Mouse (Mus musculus): Measurements from ENCODE around the gene Slc41a3.

The Slc41a3 gene

GRCm38 (mm10) chr6:90604533-90605297 is at the start of gene Slc41a3:
Gene Slc41a3 (plus strand): TSS chr6:90604725.
- peak; percentile 96 to 99 for DNase-seq (ENCODE audit: inconsistent age in 2 of 2, low spot score in 1 of 2)

GRCm38 (mm10) chr6:90556534-90557058 is 47.9 kb upstream of the Slc41a3 start:
- peak in 1 of 2 experiments; percentile 74 for DNase-seq (ENCODE audit: inconsistent age in 2 of 2, low spot score in 1 of 2)

- no peak for DNase-seq (ENCODE audit: inconsistent age in 2 of 2, low spot score in 1 of 2)
Measured at GRCm38 (mm10) chr6:90557077-90557476, 47.4 kb upstream of the Slc41a3 start.

GRCm38 (mm10) chr6:90557829-90558693 is 46.5 kb upstream of the Slc41a3 start:
- no peak for DNase-seq (ENCODE audit: inconsistent age in 2 of 2, low spot score in 1 of 2)

GRCm38 (mm10) chr6:90560390-90561058 is 44.0 kb upstream of the Slc41a3 start:
- DNase-seq (ENCODE audit: inconsistent age in 2 of 2, low spot score in 1 of 2) = no peak

GRCm38 (mm10) chr6:90561234-90561781 is 43.2 kb upstream of the Slc41a3 start:
- peak in 1 of 2 experiments; percentile 68 for DNase-seq (ENCODE audit: inconsistent age in 2 of 2, low spot score in 1 of 2)

- peak; percentile 66 to 71 for DNase-seq (ENCODE audit: inconsistent age in 2 of 2, low spot score in 1 of 2)
Measured at GRCm38 (mm10) chr6:90564240-90564639, 40.3 kb upstream of the Slc41a3 start.

GRCm38 (mm10) chr6:90565357-90566215 is 38.9 kb upstream of the Slc41a3 start:
- peak; percentile 84 to 93 for DNase-seq (ENCODE audit: inconsistent age in 2 of 2, low spot score in 1 of 2)

GRCm38 (mm10) chr6:90567486-90567885 is 37.0 kb upstream of the Slc41a3 start:
- peak; percentile 87 to 93 for DNase-seq (ENCODE audit: inconsistent age in 2 of 2, low spot score in 1 of 2)

- DNase-seq (ENCODE audit: inconsistent age in 2 of 2, low spot score in 1 of 2) = no peak
Measured at GRCm38 (mm10) chr6:90567928-90568327, 36.6 kb upstream of the Slc41a3 start.

- no peak for DNase-seq (ENCODE audit: inconsistent age in 2 of 2, low spot score in 1 of 2)
Measured at GRCm38 (mm10) chr6:90568721-90569120, 35.8 kb upstream of the Slc41a3 start.

- no peak for DNase-seq (ENCODE audit: inconsistent age in 2 of 2, low spot score in 1 of 2)
Measured at GRCm38 (mm10) chr6:90569736-90570383, 34.7 kb upstream of the Slc41a3 start.

GRCm38 (mm10) chr6:90570392-90570791 is 34.1 kb upstream of the Slc41a3 start:
- DNase-seq (ENCODE audit: inconsistent age in 2 of 2, low spot score in 1 of 2) = no peak

- peak; percentile 82 to 94 for DNase-seq (ENCODE audit: inconsistent age in 2 of 2, low spot score in 1 of 2)
Measured at GRCm38 (mm10) chr6:90575261-90575715, 29.2 kb upstream of the Slc41a3 start.

- peak in 1 of 2 experiments; percentile 19 for DNase-seq (ENCODE audit: inconsistent age in 2 of 2, low spot score in 1 of 2)
Measured at GRCm38 (mm10) chr6:90578174-90578573, 26.4 kb upstream of the Slc41a3 start.

GRCm38 (mm10) chr6:90582331-90582730 is 22.2 kb upstream of the Slc41a3 start:
- peak; percentile 62 to 74 for DNase-seq (ENCODE audit: inconsistent age in 2 of 2, low spot score in 1 of 2)

- no peak for DNase-seq (ENCODE audit: inconsistent age in 2 of 2, low spot score in 1 of 2)
Measured at GRCm38 (mm10) chr6:90588113-90588512, 16.4 kb upstream of the Slc41a3 start.

- no peak for DNase-seq (ENCODE audit: inconsistent age in 2 of 2, low spot score in 1 of 2)
Measured at GRCm38 (mm10) chr6:90590707-90591106, 13.8 kb upstream of the Slc41a3 start.

- DNase-seq (ENCODE audit: inconsistent age in 2 of 2, low spot score in 1 of 2) = no peak
Measured at GRCm38 (mm10) chr6:90594972-90595371, 9.6 kb upstream of the Slc41a3 start.

Measured in adrenal gland, adult (tissue).